Mouse (Mus musculus): ENCODE results near the gene Ctcf. TPM values are rescaled to one million over a fixed set of nuclear protein-coding genes. Genes with fewer than 3 reads are reported as not detected.

Ctcf gene
- total and polyA plus RNA-seq, 3 experiments: 9.3 to 41.9 (median 41.4) TPM

DNA sequence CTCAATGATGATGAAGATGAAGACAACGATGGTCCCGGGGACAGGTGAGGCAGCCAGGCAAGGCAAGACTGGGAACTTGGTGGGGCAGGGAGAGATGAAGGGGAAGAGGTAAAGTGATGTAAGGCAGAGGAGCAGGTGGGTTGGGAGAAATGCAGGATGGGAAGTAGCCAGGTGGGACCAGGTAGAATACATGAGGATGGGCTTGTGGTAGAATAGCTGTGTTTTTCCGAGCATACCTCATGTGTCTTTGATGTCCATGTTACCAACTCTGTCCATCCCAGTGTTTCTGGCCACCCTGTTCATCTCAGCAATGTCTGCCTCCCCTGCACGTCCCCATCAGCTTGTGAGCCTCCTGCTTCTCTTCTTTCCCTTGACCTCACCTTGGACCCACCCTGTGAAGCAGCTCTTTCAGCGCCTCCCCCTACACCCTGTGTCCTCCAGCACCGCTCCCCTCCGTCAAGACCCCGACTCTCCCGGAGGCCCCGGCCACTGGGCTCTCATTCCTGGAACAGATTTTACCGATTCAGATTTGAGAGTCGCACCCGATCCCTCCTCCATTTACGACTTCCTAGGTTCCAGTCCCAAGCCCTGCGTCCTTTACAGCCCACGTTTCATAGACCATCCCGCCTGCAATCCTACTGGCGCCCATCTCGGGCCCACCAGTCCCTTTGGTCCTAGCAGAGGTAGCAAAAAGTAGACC, 17.3 kb upstream of the Ctcf start:
- intact Hi-C loops (cut with DNase I): no loop called here
- Histone ChIP-seq H3K36me3 (ENCODE audit: control insufficient read depth, insufficient read depth, low read length) (peaks cover 9% of the 10 kb centered on the region), H3K27ac (no peak overlapping the region), H3K27me3 (ENCODE audit: control insufficient read depth, insufficient read depth, low read length) (no peaks in the 10 kb centered on the region), H3K4me3 (no peak overlapping the region), H3K9ac (ENCODE audit: low read depth, low read length) (no peak overlapping the region), H3K4me1 (ENCODE audit: control insufficient read depth, insufficient read depth, low read length) (peaks cover 6% of the 10 kb centered on the region; the same call in 1 of the 2 replicates), H3K79me2 (replicated peaks; ENCODE audit: control insufficient read depth, insufficient read depth, low read length) (peaks cover 3% of the 10 kb centered on the region; the same call in 1 of the 2 replicates)
- TF ChIP-seq CTCF (IDR thresholded peaks at IDR 0.05): no peak
- TF ChIP-seq EP300 (IDR thresholded peaks at IDR 0.05; ENCODE audit: insufficient read depth, low read depth, low read length): no peak
- TF ChIP-seq POLR2A (IDR thresholded peaks at IDR 0.05; ENCODE audit: insufficient read depth, low read depth, low read length): no peak
- 89% methylated on average over 19 of the region's 19 CpGs for WGBS
- no peak for DNase-seq

DNA sequence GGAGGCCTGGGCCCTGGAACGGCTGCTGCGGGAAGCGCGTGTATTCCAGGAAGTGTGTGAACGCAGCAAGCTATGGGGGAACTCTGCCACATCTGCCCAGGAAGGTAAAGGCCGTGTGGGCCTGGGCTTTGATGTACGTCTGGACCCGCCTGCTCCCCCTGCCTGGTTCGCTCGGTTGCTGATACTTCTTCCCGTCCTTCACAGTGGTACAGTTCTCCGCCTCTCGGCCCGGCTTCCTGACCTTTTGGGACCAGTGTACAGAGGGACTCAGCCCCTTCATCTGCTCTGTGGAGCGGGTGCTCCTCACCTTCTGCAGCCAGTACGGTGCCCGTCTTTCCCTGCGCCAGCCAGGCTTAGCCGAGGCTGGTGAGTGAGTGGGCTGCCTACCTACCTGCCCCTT, 16.2 kb upstream of the Ctcf start:
- Histone ChIP-seq H3K27me3 (ENCODE audit: control insufficient read depth, insufficient read depth, low read length) (no peaks in the 10 kb centered on the region), H3K79me2 (replicated peaks; ENCODE audit: control insufficient read depth, insufficient read depth, low read length) (no peaks in the 10 kb centered on the region), H3K36me3 (ENCODE audit: control insufficient read depth, insufficient read depth, low read length) (peaks cover 6% of the 10 kb centered on the region), H3K4me1 (ENCODE audit: control insufficient read depth, insufficient read depth, low read length) (peaks cover 6% of the 10 kb centered on the region; the same call in 1 of the 2 replicates), H3K9ac (ENCODE audit: low read depth, low read length) (no peak overlapping the region), H3K27ac (no peak overlapping the region), H3K4me3 (no peak overlapping the region)
- WGBS: 79% methylated on average over 19 of the region's 19 CpGs
- DNase-seq: no peak
- intact Hi-C loops (cut with DNase I): no loop called here
- TF ChIP-seq POLR2A (IDR thresholded peaks at IDR 0.05; ENCODE audit: insufficient read depth, low read depth, low read length) (no peak), CTCF (IDR thresholded peaks at IDR 0.05) (no peak), EP300 (IDR thresholded peaks at IDR 0.05; ENCODE audit: insufficient read depth, low read depth, low read length) (no peak)

- TF ChIP-seq EP300 (IDR thresholded peaks at IDR 0.05; ENCODE audit: insufficient read depth, low read depth, low read length) (no peak), POLR2A (IDR thresholded peaks at IDR 0.05; ENCODE audit: insufficient read depth, low read depth, low read length) (no peak), CTCF (IDR thresholded peaks at IDR 0.05) (no peak)
- Histone ChIP-seq H3K9ac (ENCODE audit: low read depth, low read length) (no peak overlapping the region), H3K79me2 (replicated peaks; ENCODE audit: control insufficient read depth, insufficient read depth, low read length) (no peaks in the 10 kb centered on the region), H3K27ac (no peak overlapping the region), H3K36me3 (ENCODE audit: control insufficient read depth, insufficient read depth, low read length) (peaks cover 6% of the 10 kb centered on the region), H3K4me1 (ENCODE audit: control insufficient read depth, insufficient read depth, low read length) (peaks cover 6% of the 10 kb centered on the region; the same call in 1 of the 2 replicates), H3K4me3 (no peak overlapping the region), H3K27me3 (ENCODE audit: control insufficient read depth, insufficient read depth, low read length) (no peaks in the 10 kb centered on the region)
- DNase-seq: no peak
- intact Hi-C loops (cut with DNase I): no loop called here
- WGBS: 79% methylated on average over 21 of the region's 21 CpGs
These were observed 15.2 kb upstream of the Ctcf start for GRCm38 (mm10) chr8:105620946-105621720.

- H3K9ac ChIP-seq (ENCODE audit: low read depth, low read length): no peak overlapping the region
- peaks cover 6% of the 10 kb centered on the region for H3K36me3 ChIP-seq (ENCODE audit: control insufficient read depth, insufficient read depth, low read length)
- WGBS: 37% methylated on average over 4 of the region's 4 CpGs
- intact Hi-C loops (cut with DNase I): loop anchor here (1.0 kb wide), 1 partner anchor 63 kb away; no protein-coding TSS in a partner anchor
- peaks cover 6% of the 10 kb centered on the region; the same call in 1 of the 2 replicates for H3K4me1 ChIP-seq (ENCODE audit: control insufficient read depth, insufficient read depth, low read length)
- 0 out of 2 replicates have a peak, but pooled peaks have one; percentile 1 for TF ChIP-seq POLR2A (IDR thresholded peaks at IDR 0.05; ENCODE audit: insufficient read depth, low read depth, low read length)
- TF ChIP-seq CTCF (IDR thresholded peaks at IDR 0.05): no peak
- no peak for TF ChIP-seq EP300 (IDR thresholded peaks at IDR 0.05; ENCODE audit: insufficient read depth, low read depth, low read length)
- peak overlapping the region; percentile 48 for H3K27ac ChIP-seq
- H3K4me3 ChIP-seq: no peak overlapping the region
- no peaks in the 10 kb centered on the region for H3K79me2 ChIP-seq (replicated peaks; ENCODE audit: control insufficient read depth, insufficient read depth, low read length)
- DNase-seq: peak in 1 of 2 experiments; percentile 24
- H3K27me3 ChIP-seq (ENCODE audit: control insufficient read depth, insufficient read depth, low read length): no peaks in the 10 kb centered on the region
These were observed 14.5 kb upstream of the Ctcf start for GRCm38 (mm10) chr8:105621841-105622240.

DNA sequence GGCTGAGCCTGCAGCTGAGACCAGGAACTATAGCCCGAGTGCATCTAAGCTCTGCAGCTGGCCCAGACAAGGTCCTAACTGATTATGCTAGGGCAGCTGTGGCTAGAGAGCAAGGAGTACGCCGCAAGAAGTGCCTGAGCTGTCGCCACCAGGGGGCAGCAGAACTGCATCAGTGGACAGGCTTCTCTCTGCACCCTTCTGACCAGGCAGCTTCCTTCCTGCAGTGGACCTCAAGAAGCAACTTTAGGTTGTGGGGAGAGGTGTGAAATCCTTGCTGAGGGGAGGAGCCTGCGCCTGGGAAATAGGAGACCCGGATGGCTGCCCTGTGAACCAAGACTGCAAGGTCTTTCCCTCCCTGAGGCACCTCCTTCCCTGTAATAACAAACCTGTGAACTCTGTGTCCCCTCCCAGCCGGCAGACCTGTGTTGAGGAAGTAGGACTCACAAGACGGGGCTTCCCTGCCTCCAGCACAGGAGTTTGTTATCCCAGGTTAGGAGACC, 13.9 kb upstream of the Ctcf start:
- Histone ChIP-seq H3K27ac (peak overlapping the region; percentile 48), H3K27me3 (ENCODE audit: control insufficient read depth, insufficient read depth, low read length) (no peaks in the 10 kb centered on the region), H3K4me1 (ENCODE audit: control insufficient read depth, insufficient read depth, low read length) (peaks cover 6% of the 10 kb centered on the region; the same call in 1 of the 2 replicates), H3K36me3 (ENCODE audit: control insufficient read depth, insufficient read depth, low read length) (peaks cover 6% of the 10 kb centered on the region), H3K79me2 (replicated peaks; ENCODE audit: control insufficient read depth, insufficient read depth, low read length) (no peaks in the 10 kb centered on the region), H3K4me3 (0 out of 2 replicates have a peak overlapping the region, but pooled peaks have one; percentile 3), H3K9ac (ENCODE audit: low read depth, low read length) (no peak overlapping the region)
- TF ChIP-seq CTCF (IDR thresholded peaks at IDR 0.05) (no peak; the same call in 1 of the 2 replicates), EP300 (IDR thresholded peaks at IDR 0.05; ENCODE audit: insufficient read depth, low read depth, low read length) (peak; percentile 92), POLR2A (IDR thresholded peaks at IDR 0.05; ENCODE audit: insufficient read depth, low read depth, low read length) (0 out of 2 replicates have a peak, but pooled peaks have one; percentile 7)
- intact Hi-C loops (cut with DNase I): loop anchor here (1.0 kb wide), 1 partner anchor 63 kb away; no protein-coding TSS in a partner anchor
- DNase-seq: peak; percentile 92 to 93
- 8% methylated on average over 8 of the region's 8 CpGs for WGBS

All from heart, adult 2 months (tissue).